Mouse (Mus musculus) myocyte (in vitro differentiated cells): Measurements from ENCODE around the gene Gna11. TPM values are rescaled to one million over a fixed set of nuclear protein-coding genes. Genes with fewer than 3 reads are reported as not detected.

ENCODE experiments used
- H3K27me3 ChIP-seq: one replicate; pipeline ENCODE4 v1.6.1; 2011; ENCODE audit not compliant: control insufficient read depth, insufficient read depth, insufficient read length
- H3K36me3 ChIP-seq: one replicate; pipeline ENCODE4 v1.6.1; 2011; ENCODE audit not compliant: control insufficient read depth, insufficient read depth
- H3K4me2 ChIP-seq: one replicate; pipeline ENCODE4 v1.6.1; 2011; ENCODE audit warnings: low read depth, control low read depth
- H3K4me3 ChIP-seq: one replicate; pipeline ENCODE4 v1.5.1; 2011; ENCODE audit warnings: mild to moderate bottlenecking, control low read depth, moderate library complexity
- H3K79me2 ChIP-seq: one replicate; pipeline ENCODE4 v1.6.1; 2011; ENCODE audit not compliant: control insufficient read depth, insufficient read depth
- H3ac ChIP-seq: one replicate; pipeline ENCODE4 v1.6.1; 2011; ENCODE audit not compliant: control insufficient read depth, insufficient read length
- CEBPB ChIP-seq: IDR thresholded peaks from 2 replicates; pipeline ENCODE4 v1.6.1; 2011; ENCODE audit warnings: mild to moderate bottlenecking, moderate library complexity; ENCODE audit not compliant: poor library complexity, insufficient read depth, severe bottlenecking
- E2F4 ChIP-seq: IDR thresholded peaks from one replicate; pipeline ENCODE4 v1.6.1; 2011; ENCODE audit warnings: mild to moderate bottlenecking, control low read depth, moderate library complexity; ENCODE audit not compliant: insufficient read depth
- MAX ChIP-seq: IDR thresholded peaks from one replicate; pipeline ENCODE4 v1.6.1; 2011; ENCODE audit warnings: low read depth, mild to moderate bottlenecking, control low read depth
- MYOD1 ChIP-seq, 3 experiments: IDR thresholded peaks; one replicate each; pipeline ENCODE4 v1.6.1; 2011; ENCODE audit warnings: control low read depth in 2 of 3, low read depth in 2 of 3, mild to moderate bottlenecking in 2 of 3, moderate library complexity in 1 of 3; ENCODE audit not compliant: insufficient read length in 2 of 3, control insufficient read depth in 1 of 3
- MYOG ChIP-seq, 3 experiments: IDR thresholded peaks; one replicate each; pipeline ENCODE4 v1.6.1; 2011; ENCODE audit warnings: control low read depth in 2 of 3, low read depth in 2 of 3, mild to moderate bottlenecking in 2 of 3; ENCODE audit not compliant: insufficient read length in 2 of 3, control insufficient read depth in 1 of 3, insufficient read depth in 1 of 3
- POLR2A ChIP-seq: IDR thresholded peaks from one replicate; pipeline ENCODE4 v1.6.1; 2011; ENCODE audit warnings: low read depth, mild to moderate bottlenecking, control low read depth, moderate library complexity; ENCODE audit not compliant: insufficient read length
- POLR2AphosphoS2 ChIP-seq: IDR thresholded peaks from one replicate; pipeline ENCODE4 v1.6.1; 2011; ENCODE audit warnings: low read depth, control low read depth; ENCODE audit not compliant: insufficient read length
- REST ChIP-seq: IDR thresholded peaks from one replicate; pipeline ENCODE4 v1.6.1; 2011; ENCODE audit warnings: mild to moderate bottlenecking, control low read depth, moderate library complexity; ENCODE audit not compliant: insufficient read depth, insufficient read length
- SRF ChIP-seq: IDR thresholded peaks from one replicate; pipeline ENCODE4 v1.6.1; 2011; ENCODE audit warnings: low read depth; ENCODE audit not compliant: control insufficient read depth, insufficient read length
- TCF12 ChIP-seq: IDR thresholded peaks from one replicate; pipeline ENCODE4 v1.6.1; 2011; ENCODE audit warnings: mild to moderate bottlenecking, control low read depth; ENCODE audit not compliant: poor library complexity, insufficient read depth, severe bottlenecking
- TCF3 ChIP-seq: IDR thresholded peaks from one replicate; pipeline ENCODE4 v1.6.1; 2011; ENCODE audit warnings: low read depth, control low read depth; ENCODE audit not compliant: insufficient read length
- USF1 ChIP-seq: IDR thresholded peaks from one replicate; pipeline ENCODE4 v1.6.1; 2011; ENCODE audit warnings: low read depth, mild to moderate bottlenecking, control low read depth, moderate library complexity
- polyA plus RNA-seq: library from polyadenylated mRNA; unstranded; fragments of >200 nt; fragmentation: generic; extraction: Trizol; gene quantifications from one replicate; pipeline ENCODE4 v1.2.1, GENCODE M21; 2012; ENCODE audit warnings: missing spikeins

The Gna11 gene
- polyA plus RNA-seq, 1 experiment = 58.2 TPM

- H3K4me3 ChIP-seq = peak overlapping the region; percentile 29
These were observed 30.2 kb upstream of the Gna11 start for GRCm38 (mm10) chr10:81575208-81575631.

GRCm38 (mm10) chr10:81574081-81575056 lies 29.4 kb upstream of the Gna11 start, which contains the start of gene Tle2:
Gene Tle2, plus strand, starts transcription at chr10:81574561.
- peak within 1 kb of the TSS; percentile 75 for H3K4me2 ChIP-seq
- no peaks in the 10 kb centered on the region for H3K36me3 ChIP-seq
- H3K4me3 ChIP-seq = peak within 1 kb of the TSS; percentile 29
- TF ChIP-seq SRF (no peak), POLR2A (no peak), MYOG (IDR thresholded peaks at IDR 0.05; ENCODE audit: control insufficient read depth in 1 of 3, insufficient read depth in 1 of 3, insufficient read length in 2 of 3, low read depth in 2 of 3) (no peak), MAX (no peak), USF1 (no peak), REST (no peak), TCF12 (no peak), CEBPB (no peak), POLR2AphosphoS2 (no peak), E2F4 (no peak), MYOD1 (IDR thresholded peaks at IDR 0.05; ENCODE audit: control insufficient read depth in 1 of 3, insufficient read length in 2 of 3, low read depth in 2 of 3) (no peak), TCF3 (no peak)
- H3ac ChIP-seq = no peak within 1 kb of the TSS
- H3K79me2 ChIP-seq = no peaks in the 10 kb centered on the region
- H3K27me3 ChIP-seq = no peaks in the 10 kb centered on the region

More at GRCm38 (mm10) chr10:81575208-81575631, 30.2 kb upstream of the Gna11 start:
- peak overlapping the region; percentile 75 for H3K4me2 ChIP-seq
- TF ChIP-seq POLR2A (peak; percentile 72), TCF12 (no peak), CEBPB (no peak), MYOD1 (IDR thresholded peaks at IDR 0.05; ENCODE audit: control insufficient read depth in 1 of 3, insufficient read length in 2 of 3, low read depth in 2 of 3) (peak in 2 of 3 experiments; percentile 31 to 78), MAX (no peak), REST (no peak), TCF3 (peak; percentile 35), MYOG (IDR thresholded peaks at IDR 0.05; ENCODE audit: control insufficient read depth in 1 of 3, insufficient read depth in 1 of 3, insufficient read length in 2 of 3, low read depth in 2 of 3) (peak in 2 of 3 experiments; percentile 45 to 85)
- H3ac ChIP-seq = no peak overlapping the region
- H3K27me3 ChIP-seq = no peaks in the 10 kb centered on the region
- H3K36me3 ChIP-seq = no peaks in the 10 kb centered on the region
- H3K79me2 ChIP-seq = no peaks in the 10 kb centered on the region

- H3K36me3 ChIP-seq = no peaks in the 10 kb centered on the region
- H3K4me2 ChIP-seq = no peak overlapping the region
- H3K79me2 ChIP-seq = no peaks in the 10 kb centered on the region
- TF ChIP-seq MYOD1 (IDR thresholded peaks at IDR 0.05; ENCODE audit: control insufficient read depth in 1 of 3, insufficient read length in 2 of 3, low read depth in 2 of 3) (no peak), E2F4 (no peak), TCF12 (no peak), MYOG (IDR thresholded peaks at IDR 0.05; ENCODE audit: control insufficient read depth in 1 of 3, insufficient read depth in 1 of 3, insufficient read length in 2 of 3, low read depth in 2 of 3) (no peak), POLR2A (no peak), MAX (no peak)
- H3K4me3 ChIP-seq = no peak overlapping the region
- H3K27me3 ChIP-seq = no peaks in the 10 kb centered on the region
- no peak overlapping the region for H3ac ChIP-seq
These were observed 28.0 kb upstream of the Gna11 start for GRCm38 (mm10) chr10:81572975-81573374.

- Histone ChIP-seq H3K4me2 (peak overlapping the region; percentile 100), H3K4me3 (peak overlapping the region; percentile 32), H3K27me3 (no peaks in the 10 kb centered on the region), H3K36me3 (no peaks in the 10 kb centered on the region), H3K79me2 (no peaks in the 10 kb centered on the region), H3ac (no peak overlapping the region)
- TF ChIP-seq TCF3 (no peak), E2F4 (no peak), MYOD1 (IDR thresholded peaks at IDR 0.05; ENCODE audit: control insufficient read depth in 1 of 3, insufficient read length in 2 of 3, low read depth in 2 of 3) (no peak), POLR2AphosphoS2 (no peak), POLR2A (no peak)
These were observed 27.2 kb upstream of the Gna11 start for GRCm38 (mm10) chr10:81572133-81572671.
